Mouse (Mus musculus): Measurements from ENCODE around the gene 4930404N11Rik. TPM values are rescaled to one million over a fixed set of nuclear protein-coding genes. Genes with fewer than 3 reads are reported as not detected.
A peak's percentile ranks its signal among the peaks of the same experiment; 100 is the strongest.

Gene 4930404N11Rik
- polyA plus RNA-seq, 1 experiment, result 0.16 TPM

GRCm38 (mm10) chr10:81406504-81407440 lies 41.2 kb upstream of the 4930404N11Rik start:
- TF ChIP-seq CTCF (conservative IDR thresholded peaks at IDR 0.05; ENCODE audit: insufficient read depth, insufficient read length, low read depth, low read length), result no peak
- TF ChIP-seq POLR2A (IDR thresholded peaks at IDR 0.05; ENCODE audit: low read depth, low read length), result no peak
- H3K4me3 ChIP-seq (ENCODE audit: insufficient read depth, low read depth, low read length), result peak overlapping the region; percentile 21
- peaks cover 49% of the 10 kb centered on the region for H3K4me1 ChIP-seq (ENCODE audit: control insufficient read depth, insufficient read depth, low read length)
- peaks cover 3% of the 10 kb centered on the region for H3K36me3 ChIP-seq (ENCODE audit: control insufficient read depth, insufficient read depth, low read length)
- no peaks in the 10 kb centered on the region for H3K27me3 ChIP-seq (replicated peaks; ENCODE audit: control insufficient read depth, insufficient read depth, low read length)
- 54% methylated on average over 24 of the region's 24 CpGs for WGBS
- DNase-seq, result no peak
- H3K27ac ChIP-seq (ENCODE audit: insufficient read depth, low read depth, low read length), result peak overlapping the region; percentile 92

- Histone ChIP-seq H3K27ac (ENCODE audit: insufficient read depth, low read depth, low read length) (0 out of 2 replicates have a peak overlapping the region, but pooled peaks have one; percentile 9), H3K4me1 (ENCODE audit: control insufficient read depth, insufficient read depth, low read length) (peaks cover 45% of the 10 kb centered on the region)
Observed at GRCm38 (mm10) chr10:81405588-81406201, 40.1 kb upstream of the 4930404N11Rik start.

GRCm38 (mm10) chr10:81404720-81405119 lies 39.1 kb upstream of the 4930404N11Rik start:
- peak; percentile 65 for DNase-seq
- Histone ChIP-seq H3K27me3 (replicated peaks; ENCODE audit: control insufficient read depth, insufficient read depth, low read length) (no peaks in the 10 kb centered on the region), H3K27ac (ENCODE audit: insufficient read depth, low read depth, low read length) (peak overlapping the region; percentile 21), H3K36me3 (ENCODE audit: control insufficient read depth, insufficient read depth, low read length) (peaks cover 12% of the 10 kb centered on the region), H3K4me3 (ENCODE audit: insufficient read depth, low read depth, low read length) (no peak overlapping the region), H3K4me1 (ENCODE audit: control insufficient read depth, insufficient read depth, low read length) (peaks cover 35% of the 10 kb centered on the region)
- WGBS, result 55% methylated on average over 18 of the region's 18 CpGs
- TF ChIP-seq CTCF (conservative IDR thresholded peaks at IDR 0.05; ENCODE audit: insufficient read depth, insufficient read length, low read depth, low read length) (no peak), POLR2A (IDR thresholded peaks at IDR 0.05; ENCODE audit: low read depth, low read length) (no peak)

More at GRCm38 (mm10) chr10:81405588-81406201, 40.1 kb upstream of the 4930404N11Rik start:
- WGBS, result 55% methylated on average over 13 of the region's 13 CpGs
- Histone ChIP-seq H3K4me3 (ENCODE audit: insufficient read depth, low read depth, low read length) (no peak overlapping the region), H3K27me3 (replicated peaks; ENCODE audit: control insufficient read depth, insufficient read depth, low read length) (no peaks in the 10 kb centered on the region), H3K36me3 (ENCODE audit: control insufficient read depth, insufficient read depth, low read length) (peaks cover 4% of the 10 kb centered on the region)
- peak; percentile 70 for TF ChIP-seq CTCF (conservative IDR thresholded peaks at IDR 0.05; ENCODE audit: insufficient read depth, insufficient read length, low read depth, low read length)
- TF ChIP-seq POLR2A (IDR thresholded peaks at IDR 0.05; ENCODE audit: low read depth, low read length), result no peak
- DNase-seq, result peak; percentile 67

- WGBS, result 49% methylated on average over 9 of the region's 9 CpGs
- Histone ChIP-seq H3K27ac (ENCODE audit: insufficient read depth, low read depth, low read length) (0 out of 2 replicates have a peak overlapping the region, but pooled peaks have one; percentile 13), H3K27me3 (replicated peaks; ENCODE audit: control insufficient read depth, insufficient read depth, low read length) (no peaks in the 10 kb centered on the region), H3K36me3 (ENCODE audit: control insufficient read depth, insufficient read depth, low read length) (peaks cover 12% of the 10 kb centered on the region), H3K4me3 (ENCODE audit: insufficient read depth, low read depth, low read length) (no peak overlapping the region), H3K4me1 (ENCODE audit: control insufficient read depth, insufficient read depth, low read length) (peaks cover 30% of the 10 kb centered on the region)
- TF ChIP-seq CTCF (conservative IDR thresholded peaks at IDR 0.05; ENCODE audit: insufficient read depth, insufficient read length, low read depth, low read length) (no peak), POLR2A (IDR thresholded peaks at IDR 0.05; ENCODE audit: low read depth, low read length) (no peak)
- no peak for DNase-seq
Observed at GRCm38 (mm10) chr10:81404082-81404481, 38.5 kb upstream of the 4930404N11Rik start.

GRCm38 (mm10) chr10:81403511-81403910 lies 37.9 kb upstream of the 4930404N11Rik start:
- no peaks in the 10 kb centered on the region for H3K27me3 ChIP-seq (replicated peaks; ENCODE audit: control insufficient read depth, insufficient read depth, low read length)
- no peak for DNase-seq
- H3K4me3 ChIP-seq (ENCODE audit: insufficient read depth, low read depth, low read length), result no peak overlapping the region
- H3K36me3 ChIP-seq (ENCODE audit: control insufficient read depth, insufficient read depth, low read length), result peaks cover 12% of the 10 kb centered on the region
- H3K27ac ChIP-seq (ENCODE audit: insufficient read depth, low read depth, low read length), result no peak overlapping the region
- H3K4me1 ChIP-seq (ENCODE audit: control insufficient read depth, insufficient read depth, low read length), result peaks cover 26% of the 10 kb centered on the region
- WGBS, result 83% methylated on average over 10 of the region's 10 CpGs
- no peak for TF ChIP-seq POLR2A (IDR thresholded peaks at IDR 0.05; ENCODE audit: low read depth, low read length)
- TF ChIP-seq CTCF (conservative IDR thresholded peaks at IDR 0.05; ENCODE audit: insufficient read depth, insufficient read length, low read depth, low read length), result no peak

GRCm38 (mm10) chr10:81402227-81402765 lies 36.7 kb upstream of the 4930404N11Rik start:
- TF ChIP-seq CTCF (conservative IDR thresholded peaks at IDR 0.05; ENCODE audit: insufficient read depth, insufficient read length, low read depth, low read length) (no peak), POLR2A (IDR thresholded peaks at IDR 0.05; ENCODE audit: low read depth, low read length) (no peak)
- Histone ChIP-seq H3K36me3 (ENCODE audit: control insufficient read depth, insufficient read depth, low read length) (peaks cover 12% of the 10 kb centered on the region), H3K27ac (ENCODE audit: insufficient read depth, low read depth, low read length) (peak overlapping the region; percentile 51)

More at GRCm38 (mm10) chr10:81402227-81402765, 36.7 kb upstream of the 4930404N11Rik start:
- Histone ChIP-seq H3K4me3 (ENCODE audit: insufficient read depth, low read depth, low read length) (no peak overlapping the region), H3K27me3 (replicated peaks; ENCODE audit: control insufficient read depth, insufficient read depth, low read length) (no peaks in the 10 kb centered on the region), H3K4me1 (ENCODE audit: control insufficient read depth, insufficient read depth, low read length) (peaks cover 19% of the 10 kb centered on the region)
- 36% methylated on average over 7 of the region's 7 CpGs for WGBS
- DNase-seq, result no peak

Measured in kidney, adult 2 months (tissue).